Mouse (Mus musculus) bone marrow macrophage, adult 2 months (primary cell): Measurements from ENCODE around the gene Lrch3.

Experiments used
- CTCF ChIP-seq: IDR thresholded peaks from 2 replicates; pipeline ENCODE4 v1.5.1; 2012; ENCODE audit warnings: low read depth, mild to moderate bottlenecking, low read length, moderate library complexity
- POLR2A ChIP-seq: IDR thresholded peaks from 2 replicates; pipeline ENCODE4 v1.6.1; 2012; ENCODE audit warnings: mild to moderate bottlenecking, low read depth, low read length, borderline replicate concordance

DNA sequence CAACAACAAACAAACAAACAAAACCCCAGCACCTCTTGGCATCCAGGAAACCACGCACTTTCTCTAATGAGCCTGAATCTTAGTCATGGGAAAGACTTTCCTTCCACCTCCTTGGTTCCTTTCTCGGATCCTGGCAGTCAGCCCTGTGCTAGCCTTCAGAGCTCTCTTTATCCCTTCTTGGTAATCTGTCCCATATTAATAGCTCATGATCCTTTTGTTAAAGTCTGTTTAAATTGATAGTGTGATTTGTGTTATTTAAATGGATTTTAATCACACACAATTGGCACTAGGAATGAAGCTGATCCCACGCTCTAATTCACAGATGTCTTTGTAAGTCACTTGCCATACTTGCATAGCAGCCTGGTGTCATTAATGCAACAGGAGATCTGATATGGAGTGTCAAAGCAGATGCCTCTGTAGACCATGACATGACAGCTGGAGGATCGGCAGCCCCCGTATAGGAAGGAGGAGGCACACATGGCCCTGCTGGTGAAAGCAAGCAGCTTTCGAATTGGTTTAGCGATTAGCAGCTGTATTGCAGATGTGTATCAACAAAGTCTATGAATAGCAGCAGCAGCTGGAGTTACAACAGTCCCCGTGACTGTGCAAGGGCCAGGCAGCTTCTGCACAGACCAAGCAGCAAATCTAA is 110.7 kb downstream of the Lrch3 start:
- no peak for TF ChIP-seq POLR2A
- TF ChIP-seq CTCF, result no peak
